Mouse (Mus musculus) heart, embryonic 12.5 days (tissue): ENCODE measurements around the gene Ubash3b. TPM values are rescaled to one million over a fixed set of nuclear protein-coding genes. Genes with fewer than 3 reads are reported as not detected.

Experiments
- ATAC-seq: fragments of 200-750 bp; cut with Nextera tagmentation; 2 replicates; pipeline ENCODE4 v1.8.0; 2017; ENCODE audit warnings: moderate TSS enrichment, moderate library complexity; ENCODE audit not compliant: insufficient number of reproducible peaks, low FRiP score
- H3K27ac ChIP-seq: fragments of 300-500 bp; sonication (generic); 2 replicates; pipeline ENCODE4 v1.5.1; 2016; ENCODE audit warnings: mild to moderate bottlenecking, moderate library complexity; ENCODE audit not compliant: poor library complexity, severe bottlenecking
- H3K27me3 ChIP-seq: fragments of 300-500 bp; sonication (generic); replicated peaks from 2 replicates; pipeline ENCODE4 v1.6.1; 2016; ENCODE audit warnings: mild to moderate bottlenecking, moderate library complexity
- H3K36me3 ChIP-seq: fragments of 300-500 bp; sonication (generic); 2 replicates; pipeline ENCODE4 v1.6.1; 2016; ENCODE audit warnings: mild to moderate bottlenecking, moderate library complexity
- H3K4me1 ChIP-seq: fragments of 300-500 bp; sonication (generic); replicated peaks from 2 replicates; pipeline ENCODE4 v1.6.1; 2016; ENCODE audit warnings: mild to moderate bottlenecking
- H3K4me2 ChIP-seq: fragments of 300-500 bp; sonication (generic); 2 replicates; pipeline ENCODE4 v1.6.1; 2016; ENCODE audit warnings: mild to moderate bottlenecking, moderate library complexity
- H3K4me3 ChIP-seq: fragments of 300-500 bp; sonication (generic); 2 replicates; pipeline ENCODE4 v1.5.1; 2016; ENCODE audit warnings: mild to moderate bottlenecking
- H3K9ac ChIP-seq: fragments of 300-500 bp; sonication (generic); 2 replicates; pipeline ENCODE4 v1.6.1; 2016; ENCODE audit warnings: mild to moderate bottlenecking, moderate library complexity
- H3K9me3 ChIP-seq: fragments of 300-500 bp; sonication (generic); replicated peaks from 2 replicates; pipeline ENCODE4 v1.6.1; 2016; ENCODE audit warnings: mild to moderate bottlenecking, moderate library complexity
- whole genome bisulfite sequencing: fragments of 180-500 bp; shearing (Covaris S2); methylation state at CpG from one replicate; pipeline ENCODE4 v1.1.7; 2016; 5-methylcytosine and 5-hydroxymethylcytosine counted together
- polyA plus RNA-seq: library from polyadenylated mRNA; unstranded; fragments of >200 nt; fragmentation: Nextera tagmentation; extraction: Ambion mirVana; gene quantifications from 2 replicates; pipeline ENCODE4 v1.2.1, GENCODE M21; 2016

The Ubash3b gene
- 13.3 and 13.8 TPM in 2 replicates for polyA plus RNA-seq

GRCm38 (mm10) chr9:41161413-41161812, at the start of gene Ubash3b:
Gene Ubash3b, minus strand, starts transcription at chr9:41161697.
- no peaks in the 10 kb centered on the region for H3K9me3 ChIP-seq
- ATAC-seq, result no peak
- H3K4me3 ChIP-seq, result no peak within 1 kb of the TSS
- peaks cover 7% of the 10 kb centered on the region for H3K4me1 ChIP-seq
- no peak within 1 kb of the TSS for H3K4me2 ChIP-seq
- H3K27me3 ChIP-seq, result no peaks in the 10 kb centered on the region
- 72% methylated on average over 6 of the region's 6 CpGs for WGBS
- H3K36me3 ChIP-seq, result no peaks in the 10 kb centered on the region
- H3K9ac ChIP-seq, result no peak within 1 kb of the TSS
- H3K27ac ChIP-seq, result no peak within 1 kb of the TSS

GRCm38 (mm10) chr9:41207130-41208104, 45.9 kb upstream of the Ubash3b start:
- peak overlapping the region; percentile 62 for H3K4me2 ChIP-seq
- no peaks in the 10 kb centered on the region for H3K9me3 ChIP-seq
- WGBS, result 5% methylated on average over 28 of the region's 28 CpGs
- H3K27ac ChIP-seq, result peak overlapping the region; percentile 83
- H3K4me3 ChIP-seq, result peak overlapping the region; percentile 39
- H3K4me1 ChIP-seq, result peaks cover 8% of the 10 kb centered on the region
- ATAC-seq, result peak; percentile 86
- H3K36me3 ChIP-seq, result no peaks in the 10 kb centered on the region
- no peaks in the 10 kb centered on the region for H3K27me3 ChIP-seq
- H3K9ac ChIP-seq, result peak overlapping the region; percentile 43

- Histone ChIP-seq H3K4me2 (no peak overlapping the region), H3K27ac (no peak overlapping the region), H3K4me1 (peaks cover under 1% of the 10 kb centered on the region; the same call in 1 of the 2 replicates), H3K9me3 (no peaks in the 10 kb centered on the region), H3K36me3 (no peaks in the 10 kb centered on the region), H3K9ac (no peak overlapping the region), H3K27me3 (no peaks in the 10 kb centered on the region), H3K4me3 (no peak overlapping the region)
- no peak for ATAC-seq
- WGBS, result 79% methylated on average over 12 of the region's 12 CpGs
Measured at GRCm38 (mm10) chr9:41206717-41207116, 45.2 kb upstream of the Ubash3b start.

- Histone ChIP-seq H3K9me3 (no peaks in the 10 kb centered on the region), H3K4me2 (no peak overlapping the region), H3K27me3 (no peaks in the 10 kb centered on the region), H3K9ac (no peak overlapping the region), H3K4me1 (no peaks in the 10 kb centered on the region), H3K27ac (no peak overlapping the region), H3K36me3 (no peaks in the 10 kb centered on the region), H3K4me3 (no peak overlapping the region)
- ATAC-seq, result no peak
- 64% methylated on average over 3 of the region's 3 CpGs for WGBS
Measured at GRCm38 (mm10) chr9:41205267-41205666, 43.8 kb upstream of the Ubash3b start.

GRCm38 (mm10) chr9:41199456-41200252, 38.2 kb upstream of the Ubash3b start:
- H3K9me3 ChIP-seq, result no peaks in the 10 kb centered on the region
- no peak overlapping the region for H3K4me3 ChIP-seq
- H3K27ac ChIP-seq, result no peak overlapping the region
- H3K4me2 ChIP-seq, result no peak overlapping the region
- WGBS, result 79% methylated on average over 22 of the region's 22 CpGs
- no peaks in the 10 kb centered on the region for H3K4me1 ChIP-seq
- no peaks in the 10 kb centered on the region for H3K36me3 ChIP-seq
- no peak overlapping the region for H3K9ac ChIP-seq
- ATAC-seq, result no peak
- peaks cover 5% of the 10 kb centered on the region; the same call in 1 of the 2 replicates for H3K27me3 ChIP-seq

GRCm38 (mm10) chr9:41198501-41199265, 37.2 kb upstream of the Ubash3b start:
- WGBS, result 70% methylated on average over 12 of the region's 12 CpGs
- H3K9me3 ChIP-seq, result no peaks in the 10 kb centered on the region
- H3K27me3 ChIP-seq, result peaks cover 5% of the 10 kb centered on the region; the same call in 1 of the 2 replicates
- no peaks in the 10 kb centered on the region for H3K36me3 ChIP-seq
- no peak overlapping the region for H3K4me2 ChIP-seq
- no peak overlapping the region for H3K4me3 ChIP-seq
- H3K27ac ChIP-seq, result no peak overlapping the region
- no peak overlapping the region for H3K9ac ChIP-seq
- no peak for ATAC-seq
- H3K4me1 ChIP-seq, result no peaks in the 10 kb centered on the region

GRCm38 (mm10) chr9:41195742-41196311, 34.3 kb upstream of the Ubash3b start:
- H3K27ac ChIP-seq, result no peak overlapping the region
- H3K4me3 ChIP-seq, result no peak overlapping the region
- H3K9ac ChIP-seq, result no peak overlapping the region
- no peak for ATAC-seq
- H3K9me3 ChIP-seq, result no peaks in the 10 kb centered on the region
- 72% methylated on average over 10 of the region's 10 CpGs for WGBS
- H3K4me2 ChIP-seq, result no peak overlapping the region
- peaks cover 5% of the 10 kb centered on the region; the same call in 1 of the 2 replicates for H3K27me3 ChIP-seq
- no peaks in the 10 kb centered on the region; the same call in 1 of the 2 replicates for H3K4me1 ChIP-seq
- no peaks in the 10 kb centered on the region for H3K36me3 ChIP-seq

GRCm38 (mm10) chr9:41191651-41192210, 30.2 kb upstream of the Ubash3b start:
- WGBS, result 69% methylated on average over 9 of the region's 9 CpGs
- Histone ChIP-seq H3K36me3 (no peaks in the 10 kb centered on the region), H3K9ac (no peak overlapping the region), H3K27me3 (no peaks in the 10 kb centered on the region), H3K4me1 (no peaks in the 10 kb centered on the region; the same call in 1 of the 2 replicates), H3K9me3 (no peaks in the 10 kb centered on the region), H3K4me3 (no peak overlapping the region), H3K27ac (no peak overlapping the region), H3K4me2 (no peak overlapping the region)
- ATAC-seq, result no peak

GRCm38 (mm10) chr9:41190745-41191482, 29.4 kb upstream of the Ubash3b start:
- 25% methylated on average over 9 of the region's 9 CpGs for WGBS
- no peak overlapping the region for H3K4me2 ChIP-seq

More at GRCm38 (mm10) chr9:41190745-41191482, 29.4 kb upstream of the Ubash3b start:
- H3K4me3 ChIP-seq, result no peak overlapping the region
- no peak overlapping the region for H3K27ac ChIP-seq
- no peak overlapping the region for H3K9ac ChIP-seq
- H3K27me3 ChIP-seq, result no peaks in the 10 kb centered on the region
- H3K4me1 ChIP-seq, result no peaks in the 10 kb centered on the region; the same call in 1 of the 2 replicates
- H3K36me3 ChIP-seq, result no peaks in the 10 kb centered on the region
- ATAC-seq, result peak; percentile 25; the same call in 1 of the 2 replicates
- H3K9me3 ChIP-seq, result no peaks in the 10 kb centered on the region
